Mouse (Mus musculus): Measurements from ENCODE around the gene Heatr3.

GRCm38 (mm10) chr8:88200724-88201495 lies 63.3 kb downstream of the Heatr3 start:
- no peak for TF ChIP-seq CTCF (IDR thresholded peaks at IDR 0.05; ENCODE audit: control insufficient read depth, insufficient read depth, insufficient replicate concordance, low read depth, low read length)
- no peak for TF ChIP-seq POLR2A (IDR thresholded peaks at IDR 0.05; ENCODE audit: control insufficient read depth, low read depth, low read length)
